Mouse (Mus musculus): ENCODE data around the gene Tpp1. TPM values are rescaled to one million over a fixed set of nuclear protein-coding genes. Genes with fewer than 3 reads are reported as not detected.

Tpp1 gene
- polyA plus RNA-seq, 1 experiment, result 93.2 TPM

- peaks cover 2% of the 10 kb centered on the region; the same call in 1 of the 2 replicates for H3K4me1 ChIP-seq (ENCODE audit: control insufficient read depth, insufficient read depth, low read length)
- H3K27ac ChIP-seq (ENCODE audit: insufficient read depth, low read length), result no peak overlapping the region
- no peak overlapping the region for H3K4me3 ChIP-seq (ENCODE audit: insufficient read depth, low read length)
- TF ChIP-seq CTCF (IDR thresholded peaks at IDR 0.05; ENCODE audit: extremely low read depth, insufficient read depth, low read length), result no peak
- TF ChIP-seq POLR2A (IDR thresholded peaks at IDR 0.05; ENCODE audit: extremely low read depth, insufficient read depth, low read length), result no peak
These were observed 31.8 kb upstream of the Tpp1 start for GRCm38 (mm10) chr7:105783861-105784260.

GRCm38 (mm10) chr7:105778553-105779265 lies 26.7 kb upstream of the Tpp1 start:
- TF ChIP-seq POLR2A (IDR thresholded peaks at IDR 0.05; ENCODE audit: extremely low read depth, insufficient read depth, low read length) (no peak), CTCF (IDR thresholded peaks at IDR 0.05; ENCODE audit: extremely low read depth, insufficient read depth, low read length) (no peak)
- Histone ChIP-seq H3K27ac (ENCODE audit: insufficient read depth, low read length) (peak overlapping the region; percentile 24), H3K4me3 (ENCODE audit: insufficient read depth, low read length) (no peak overlapping the region), H3K4me1 (ENCODE audit: control insufficient read depth, insufficient read depth, low read length) (peaks cover 2% of the 10 kb centered on the region; the same call in 1 of the 2 replicates)

GRCm38 (mm10) chr7:105777797-105778552 lies 25.9 kb upstream of the Tpp1 start:
- no peak overlapping the region for H3K27ac ChIP-seq (ENCODE audit: insufficient read depth, low read length)
- TF ChIP-seq CTCF (IDR thresholded peaks at IDR 0.05; ENCODE audit: extremely low read depth, insufficient read depth, low read length), result no peak
- no peak for TF ChIP-seq POLR2A (IDR thresholded peaks at IDR 0.05; ENCODE audit: extremely low read depth, insufficient read depth, low read length)
- H3K4me3 ChIP-seq (ENCODE audit: insufficient read depth, low read length), result no peak overlapping the region
- peaks cover 2% of the 10 kb centered on the region; the same call in 1 of the 2 replicates for H3K4me1 ChIP-seq (ENCODE audit: control insufficient read depth, insufficient read depth, low read length)

- no peak overlapping the region for H3K4me3 ChIP-seq (ENCODE audit: insufficient read depth, low read length)
- TF ChIP-seq POLR2A (IDR thresholded peaks at IDR 0.05; ENCODE audit: extremely low read depth, insufficient read depth, low read length) (no peak), CTCF (IDR thresholded peaks at IDR 0.05; ENCODE audit: extremely low read depth, insufficient read depth, low read length) (no peak)
- no peak overlapping the region for H3K27ac ChIP-seq (ENCODE audit: insufficient read depth, low read length)
- H3K4me1 ChIP-seq (ENCODE audit: control insufficient read depth, insufficient read depth, low read length), result peaks cover 2% of the 10 kb centered on the region; the same call in 1 of the 2 replicates
These were observed 25.3 kb upstream of the Tpp1 start for GRCm38 (mm10) chr7:105777316-105777715.

- TF ChIP-seq CTCF (IDR thresholded peaks at IDR 0.05; ENCODE audit: extremely low read depth, insufficient read depth, low read length) (no peak), POLR2A (IDR thresholded peaks at IDR 0.05; ENCODE audit: extremely low read depth, insufficient read depth, low read length) (no peak)
- Histone ChIP-seq H3K4me3 (ENCODE audit: insufficient read depth, low read length) (no peak overlapping the region), H3K4me1 (ENCODE audit: control insufficient read depth, insufficient read depth, low read length) (peaks cover 2% of the 10 kb centered on the region; the same call in 1 of the 2 replicates), H3K27ac (ENCODE audit: insufficient read depth, low read length) (no peak overlapping the region)
These were observed 24.0 kb upstream of the Tpp1 start for GRCm38 (mm10) chr7:105776026-105776425.

- Histone ChIP-seq H3K27ac (ENCODE audit: insufficient read depth, low read length) (no peak overlapping the region), H3K4me3 (ENCODE audit: insufficient read depth, low read length) (no peak overlapping the region), H3K4me1 (ENCODE audit: control insufficient read depth, insufficient read depth, low read length) (peaks cover 2% of the 10 kb centered on the region; the same call in 1 of the 2 replicates)
- TF ChIP-seq POLR2A (IDR thresholded peaks at IDR 0.05; ENCODE audit: extremely low read depth, insufficient read depth, low read length) (no peak), CTCF (IDR thresholded peaks at IDR 0.05; ENCODE audit: extremely low read depth, insufficient read depth, low read length) (no peak)
These were observed 22.6 kb upstream of the Tpp1 start for GRCm38 (mm10) chr7:105774661-105775060.

- Histone ChIP-seq H3K4me1 (ENCODE audit: control insufficient read depth, insufficient read depth, low read length) (peaks cover 2% of the 10 kb centered on the region; the same call in 1 of the 2 replicates), H3K4me3 (ENCODE audit: insufficient read depth, low read length) (no peak overlapping the region), H3K27ac (ENCODE audit: insufficient read depth, low read length) (no peak overlapping the region)
- no peak for TF ChIP-seq POLR2A (IDR thresholded peaks at IDR 0.05; ENCODE audit: extremely low read depth, insufficient read depth, low read length)
These were observed 21.0 kb upstream of the Tpp1 start for GRCm38 (mm10) chr7:105773041-105773440.

- TF ChIP-seq CTCF (IDR thresholded peaks at IDR 0.05; ENCODE audit: extremely low read depth, insufficient read depth, low read length), result no peak
- no peak for TF ChIP-seq POLR2A (IDR thresholded peaks at IDR 0.05; ENCODE audit: extremely low read depth, insufficient read depth, low read length)
- Histone ChIP-seq H3K4me3 (ENCODE audit: insufficient read depth, low read length) (no peak overlapping the region), H3K27ac (ENCODE audit: insufficient read depth, low read length) (no peak overlapping the region), H3K4me1 (ENCODE audit: control insufficient read depth, insufficient read depth, low read length) (peaks cover 2% of the 10 kb centered on the region; the same call in 1 of the 2 replicates)
These were observed 20.3 kb upstream of the Tpp1 start for GRCm38 (mm10) chr7:105772331-105772730.

- peaks cover 3% of the 10 kb centered on the region; the same call in 1 of the 2 replicates for H3K4me1 ChIP-seq (ENCODE audit: control insufficient read depth, insufficient read depth, low read length)
- H3K4me3 ChIP-seq (ENCODE audit: insufficient read depth, low read length), result no peak overlapping the region
- TF ChIP-seq POLR2A (IDR thresholded peaks at IDR 0.05; ENCODE audit: extremely low read depth, insufficient read depth, low read length) (no peak), CTCF (IDR thresholded peaks at IDR 0.05; ENCODE audit: extremely low read depth, insufficient read depth, low read length) (no peak)
- H3K27ac ChIP-seq (ENCODE audit: insufficient read depth, low read length), result no peak overlapping the region
These were observed 17.9 kb upstream of the Tpp1 start for GRCm38 (mm10) chr7:105769959-105770358.
